Mouse (Mus musculus) heart, postnatal 0 days (tissue): ENCODE data around the gene Mbd6. TPM values are rescaled to one million over a fixed set of nuclear protein-coding genes. Genes with fewer than 3 reads are reported as not detected.
A peak's percentile ranks its signal among the peaks of the same experiment; 100 is the strongest.

Experiments used
- ATAC-seq: fragments of 200-750 bp; cut with Nextera tagmentation; 2 replicates; pipeline ENCODE4 v1.8.0; 2017; ENCODE audit warnings: low read depth, moderate number of reproducible peaks, moderate library complexity; ENCODE audit not compliant: insufficient read depth
- DNase-seq: peaks from one replicate; pipeline ENCODE4 v3.0.0-alpha.2; 2016; ENCODE audit warnings: low spot score
- H3K27ac ChIP-seq: fragments of 300-500 bp; sonication (generic); 2 replicates; pipeline ENCODE4 v1.5.1; 2014; ENCODE audit warnings: low read depth, mild to moderate bottlenecking
- H3K27me3 ChIP-seq: fragments of 300-500 bp; sonication (generic); 2 replicates; pipeline ENCODE4 v1.6.1; 2014; ENCODE audit warnings: low read length, mixed read lengths; ENCODE audit not compliant: control insufficient read depth, insufficient read depth
- H3K36me3 ChIP-seq: fragments of 300-500 bp; sonication (generic); replicated peaks from 2 replicates; pipeline ENCODE4 v1.6.1; 2014; ENCODE audit warnings: low read length, mixed read lengths; ENCODE audit not compliant: control insufficient read depth, insufficient read depth
- H3K4me1 ChIP-seq: fragments of 300-500 bp; sonication (generic); 2 replicates; pipeline ENCODE4 v1.6.1; 2014; ENCODE audit warnings: antibody characterized with exemption; ENCODE audit not compliant: control insufficient read depth, insufficient read depth
- H3K4me2 ChIP-seq: fragments of 300-500 bp; sonication (generic); 2 replicates; pipeline ENCODE4 v1.6.1; 2014; ENCODE audit warnings: low read depth, mild to moderate bottlenecking, low read length, moderate library complexity
- H3K4me3 ChIP-seq: fragments of 300-500 bp; sonication (generic); 2 replicates; pipeline ENCODE4 v1.5.1; 2014; ENCODE audit warnings: low read depth, low read length
- H3K9ac ChIP-seq: fragments of 300-500 bp; sonication (generic); replicated peaks from 2 replicates; pipeline ENCODE4 v1.6.1; 2014; ENCODE audit warnings: low read depth, low read length, mixed read lengths
- H3K9me3 ChIP-seq: fragments of 300-500 bp; sonication (generic); replicated peaks from 2 replicates; pipeline ENCODE4 v1.6.1; 2016; ENCODE audit warnings: low read length; ENCODE audit not compliant: control insufficient read depth
- CTCF ChIP-seq: IDR thresholded peaks from 2 replicates; pipeline ENCODE4 v1.5.1; 2016; ENCODE audit warnings: antibody characterized with exemption, control low read depth, low read depth
- EP300 ChIP-seq: IDR thresholded peaks from 2 replicates; pipeline ENCODE4 v1.6.1; 2016; ENCODE audit warnings: antibody characterized with exemption, low read depth
- WGBS: fragments of 180-500 bp; shearing (Covaris S2); extraction: QIAGEN DNeasy Blood & Tissue Kit; methylation state at CpG from one replicate; pipeline ENCODE4 v1.1.7; 2014; 5-methylcytosine and 5-hydroxymethylcytosine counted together
- polyA plus RNA-seq: library from polyadenylated mRNA; unstranded; fragments of >200 nt; fragmentation: Nextera tagmentation; extraction: Ambion mirVana; gene quantifications from 2 replicates; pipeline ENCODE4 v1.2.1, GENCODE M21; 2015
- total RNA-seq: library from RNA; depleted of rRNA; stranded (reverse); fragments of >200 nt; gene quantifications from 2 replicates; pipeline ENCODE4 v1.2.3, GENCODE M21; 2014; ENCODE audit warnings: low replicate concordance; rRNA removed

Mbd6 gene
- total RNA-seq (8.3 and 8.7 TPM in 2 replicates), polyA plus RNA-seq (6.5 and 6.9 TPM in 2 replicates)

GRCm38 (mm10) chr10:127288800-127289572, at the start of gene Mbd6:
Gene Mbd6 (minus strand): TSS chr10:127289018.
- Histone ChIP-seq H3K36me3 (peaks cover 39% of the 10 kb centered on the region), H3K9me3 (no peaks in the 10 kb centered on the region), H3K4me1 (peaks cover 39% of the 10 kb centered on the region), H3K9ac (peak within 1 kb of the TSS; percentile 71), H3K27ac (peak within 1 kb of the TSS; percentile 99), H3K4me3 (peak within 1 kb of the TSS; percentile 74), H3K4me2 (peak within 1 kb of the TSS; percentile 70), H3K27me3 (no peaks in the 10 kb centered on the region)
- no peak for TF ChIP-seq EP300
- TF ChIP-seq CTCF: no peak
- ATAC-seq (peak; percentile 47), DNase-seq (peak; percentile 89)
- 0% methylated on average over 23 of the region's 65 CpGs for WGBS

GRCm38 (mm10) chr10:127337536-127338099, 48.8 kb upstream of the Mbd6 start:
- DNase-seq: no peak
- Histone ChIP-seq H3K4me3 (no peak overlapping the region), H3K9ac (no peak overlapping the region), H3K36me3 (no peaks in the 10 kb centered on the region), H3K27me3 (peaks cover 39% of the 10 kb centered on the region), H3K4me2 (no peak overlapping the region), H3K27ac (no peak overlapping the region), H3K9me3 (no peaks in the 10 kb centered on the region), H3K4me1 (peaks cover 3% of the 10 kb centered on the region; the same call in 1 of the 2 replicates)
- no peak for ATAC-seq
- TF ChIP-seq EP300 (no peak), CTCF (no peak)
- WGBS: 74% methylated on average over 6 of the region's 6 CpGs

GRCm38 (mm10) chr10:127336952-127337351, 48.1 kb upstream of the Mbd6 start:
- peaks cover 33% of the 10 kb centered on the region for H3K27me3 ChIP-seq
- H3K9me3 ChIP-seq: no peaks in the 10 kb centered on the region
- WGBS: 51% methylated on average over 5 of the region's 5 CpGs
- ATAC-seq (no peak), DNase-seq (no peak)
- no peak overlapping the region for H3K4me2 ChIP-seq
- H3K4me1 ChIP-seq: peaks cover 3% of the 10 kb centered on the region; the same call in 1 of the 2 replicates
- H3K27ac ChIP-seq: no peak overlapping the region
- no peak overlapping the region for H3K9ac ChIP-seq
- no peaks in the 10 kb centered on the region for H3K36me3 ChIP-seq
- H3K4me3 ChIP-seq: no peak overlapping the region
- TF ChIP-seq EP300 (no peak), CTCF (no peak)

GRCm38 (mm10) chr10:127335271-127335670, 46.5 kb upstream of the Mbd6 start:
- WGBS: 58% methylated on average over 1 of the region's 1 CpGs
- Histone ChIP-seq H3K9me3 (no peaks in the 10 kb centered on the region), H3K4me3 (no peak overlapping the region), H3K27ac (no peak overlapping the region), H3K27me3 (peaks cover 25% of the 10 kb centered on the region), H3K36me3 (no peaks in the 10 kb centered on the region), H3K9ac (no peak overlapping the region), H3K4me2 (no peak overlapping the region), H3K4me1 (no peaks in the 10 kb centered on the region; the same call in 1 of the 2 replicates)
- TF ChIP-seq CTCF: 0 out of 2 replicates have a peak, but pooled peaks have one; percentile 1
- TF ChIP-seq EP300: no peak
- ATAC-seq: no peak
- DNase-seq: no peak

- H3K27me3 ChIP-seq: peaks cover 29% of the 10 kb centered on the region
Observed at GRCm38 (mm10) chr10:127333152-127333551, 44.3 kb upstream of the Mbd6 start.

More at GRCm38 (mm10) chr10:127333152-127333551, 44.3 kb upstream of the Mbd6 start:
- ATAC-seq (no peak), DNase-seq (no peak)
- Histone ChIP-seq H3K9me3 (no peaks in the 10 kb centered on the region), H3K4me3 (no peak overlapping the region), H3K9ac (no peak overlapping the region), H3K27ac (no peak overlapping the region), H3K4me1 (no peaks in the 10 kb centered on the region), H3K4me2 (no peak overlapping the region), H3K36me3 (no peaks in the 10 kb centered on the region)
- TF ChIP-seq EP300 (no peak), CTCF (peak; percentile 35)
- WGBS: 61% methylated on average over 5 of the region's 5 CpGs
